Mouse (Mus musculus): ENCODE data around the gene Svep1. TPM values are rescaled to one million over a fixed set of nuclear protein-coding genes. Genes with fewer than 3 reads are reported as not detected.

Gene Svep1
- 1.6 and 3.2 TPM in 2 replicates for polyA plus RNA-seq (2014; fragmentation: Nextera tagmentation; extraction: Ambion mirVana)

DNA sequence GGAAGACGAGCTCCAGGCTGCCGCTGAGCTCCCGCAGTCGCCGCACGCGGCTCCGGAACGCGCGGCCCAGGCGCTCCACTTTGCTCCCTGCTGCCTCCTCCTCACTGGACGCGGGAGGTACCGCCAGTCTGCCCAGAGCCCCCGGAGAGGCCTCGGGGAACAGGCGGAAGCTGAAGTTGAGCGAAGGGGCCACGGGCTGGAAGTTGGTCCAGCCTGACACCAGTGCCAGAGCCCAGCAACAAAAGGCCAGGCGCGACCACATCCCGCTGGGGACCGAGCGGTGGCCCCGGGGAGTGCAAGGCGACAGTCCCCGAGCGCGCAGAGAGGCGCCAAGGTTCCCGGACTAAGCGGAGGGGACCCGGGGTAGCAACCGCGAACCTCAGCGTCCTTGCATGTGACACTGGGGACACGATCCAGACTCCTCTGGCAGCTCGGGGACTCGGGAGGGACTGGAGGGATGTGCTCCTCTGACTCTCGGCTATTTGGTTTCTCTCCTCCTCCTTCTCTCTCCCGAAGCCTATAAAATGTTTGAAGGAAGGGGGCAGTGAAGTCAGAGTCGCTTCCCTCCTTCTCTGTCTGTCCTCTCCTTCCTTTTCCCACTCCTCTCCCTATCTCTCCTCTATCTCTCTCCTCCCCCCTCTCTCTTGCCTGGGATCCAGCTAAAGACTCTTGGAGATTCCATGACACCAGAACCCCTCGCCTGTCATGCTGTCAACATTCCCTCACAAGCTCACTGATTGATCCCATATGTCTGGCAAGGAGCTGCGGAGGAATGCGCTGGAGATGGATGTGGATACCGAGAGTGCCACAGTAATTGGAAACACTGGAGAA, at the start of gene Svep1:
Gene Svep1, minus strand, starts transcription at position 745 of the 831 bp plus-strand sequence.
- under 1% methylated on average over 47 of the region's 47 CpGs for WGBS

DNA sequence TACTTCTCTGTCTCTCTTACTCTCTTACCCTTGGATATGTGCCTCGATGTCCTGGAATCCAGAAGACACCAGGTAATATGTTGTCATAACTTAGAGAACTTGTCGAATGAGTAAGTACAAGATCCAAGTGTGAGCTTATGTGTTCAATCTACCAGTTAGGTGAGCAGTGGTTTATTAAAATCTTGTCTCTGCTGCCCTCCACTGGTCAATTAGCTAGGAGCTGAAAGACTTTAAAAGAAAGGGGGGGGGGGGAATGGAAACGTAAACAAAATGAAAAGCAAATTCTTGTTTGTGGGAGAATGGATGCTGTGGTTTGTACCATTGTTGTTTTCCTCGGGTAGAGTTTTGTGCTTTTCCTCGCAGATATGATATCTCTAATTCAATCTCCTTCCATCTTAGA, 46.8 kb upstream of the Svep1 start:
- no peak for ATAC-seq (ENCODE audit: insufficient number of reproducible peaks, low FRiP score, low TSS enrichment, low read depth)
- Histone ChIP-seq H3K4me2 (ENCODE audit: low read depth, severe bottlenecking) (no peak overlapping the region), H3K27me3 (ENCODE audit: control insufficient read depth, insufficient read depth, low read length) (no peaks in the 10 kb centered on the region), H3K36me3 (ENCODE audit: control insufficient read depth, insufficient read depth, low read length) (no peaks in the 10 kb centered on the region), H3K4me3 (ENCODE audit: low read depth, low read length) (no peak overlapping the region), H3K4me1 (ENCODE audit: control insufficient read depth, insufficient read depth, low read length) (no peaks in the 10 kb centered on the region), H3K27ac (replicated peaks; ENCODE audit: low read depth, low read length) (no peak overlapping the region), H3K9ac (ENCODE audit: low read length) (no peak overlapping the region), H3K9me3 (ENCODE audit: control insufficient read depth, low read length) (no peaks in the 10 kb centered on the region)
- WGBS, result 39% methylated on average over 5 of the region's 5 CpGs
- DNase-seq (ENCODE audit: low spot score), result peak; percentile 63

More for the DNA sequence above, at the start of gene Svep1:
- H3K4me2 ChIP-seq (ENCODE audit: low read depth, severe bottlenecking), result peak within 1 kb of the TSS; percentile 85
- peak within 1 kb of the TSS; percentile 48; the same call in 1 of the 2 replicates for H3K27ac ChIP-seq (replicated peaks; ENCODE audit: low read depth, low read length)
- ATAC-seq (ENCODE audit: insufficient number of reproducible peaks, low FRiP score, low TSS enrichment, low read depth) (peak; percentile 42; the same call in 1 of the 2 replicates), DNase-seq (ENCODE audit: low spot score) (peak; percentile 73)
- H3K27me3 ChIP-seq (ENCODE audit: control insufficient read depth, insufficient read depth, low read length), result no peaks in the 10 kb centered on the region
- H3K4me3 ChIP-seq (ENCODE audit: low read depth, low read length), result peak within 1 kb of the TSS; percentile 44
- H3K9me3 ChIP-seq (ENCODE audit: control insufficient read depth, low read length), result no peaks in the 10 kb centered on the region
- H3K9ac ChIP-seq (ENCODE audit: low read length), result peak within 1 kb of the TSS; percentile 68
- no peaks in the 10 kb centered on the region for H3K36me3 ChIP-seq (ENCODE audit: control insufficient read depth, insufficient read depth, low read length)
- peaks cover 14% of the 10 kb centered on the region for H3K4me1 ChIP-seq (ENCODE audit: control insufficient read depth, insufficient read depth, low read length)

DNA sequence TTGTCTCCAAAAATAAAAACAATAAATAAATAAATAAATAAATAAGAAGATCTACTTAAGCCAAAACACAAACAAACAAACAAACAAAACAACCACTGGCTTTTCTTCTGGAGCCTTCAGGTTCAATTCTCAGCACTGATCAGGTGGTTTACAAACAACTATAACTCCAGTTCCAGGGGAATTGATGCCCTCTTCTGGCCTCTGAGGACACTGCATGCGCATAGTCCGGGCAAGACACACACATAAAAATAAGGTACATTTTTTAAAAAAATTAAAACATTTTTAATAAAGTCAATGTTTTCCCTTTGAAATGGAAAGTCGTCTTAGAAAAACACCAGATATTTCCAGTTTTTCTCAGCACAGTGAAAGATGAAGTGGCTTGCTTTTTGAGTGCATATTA, 45.7 kb upstream of the Svep1 start:
- ATAC-seq (ENCODE audit: insufficient number of reproducible peaks, low FRiP score, low TSS enrichment, low read depth), result no peak
- Histone ChIP-seq H3K36me3 (ENCODE audit: control insufficient read depth, insufficient read depth, low read length) (no peaks in the 10 kb centered on the region), H3K4me2 (ENCODE audit: low read depth, severe bottlenecking) (no peak overlapping the region), H3K9ac (ENCODE audit: low read length) (no peak overlapping the region), H3K9me3 (ENCODE audit: control insufficient read depth, low read length) (no peaks in the 10 kb centered on the region), H3K4me1 (ENCODE audit: control insufficient read depth, insufficient read depth, low read length) (no peaks in the 10 kb centered on the region), H3K27ac (replicated peaks; ENCODE audit: low read depth, low read length) (no peak overlapping the region), H3K4me3 (ENCODE audit: low read depth, low read length) (no peak overlapping the region), H3K27me3 (ENCODE audit: control insufficient read depth, insufficient read depth, low read length) (no peaks in the 10 kb centered on the region)
- 88% methylated on average over 3 of the region's 3 CpGs for WGBS
- no peak for DNase-seq (ENCODE audit: low spot score)

DNA sequence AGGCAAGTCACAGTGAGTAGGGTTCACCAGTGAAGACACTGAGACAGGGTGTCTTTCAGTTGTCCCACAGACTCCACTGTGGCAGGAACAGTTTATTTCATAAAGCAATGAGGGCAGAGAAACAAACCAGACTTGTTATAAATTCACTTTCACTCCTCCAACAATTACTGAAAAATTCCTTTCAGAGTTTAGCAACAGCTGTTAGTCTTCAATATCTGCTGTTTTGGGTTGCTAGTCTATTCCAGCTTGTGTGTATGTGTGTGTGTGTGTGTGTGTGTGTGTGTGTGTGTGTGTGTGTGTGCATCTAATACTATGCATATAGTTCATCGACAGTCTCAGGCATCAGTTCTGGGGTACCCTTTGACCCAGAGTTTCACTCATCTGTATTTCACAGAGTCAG, 38.9 kb upstream of the Svep1 start:
- ATAC-seq (ENCODE audit: insufficient number of reproducible peaks, low FRiP score, low TSS enrichment, low read depth), result no peak
- no peak overlapping the region for H3K4me2 ChIP-seq (ENCODE audit: low read depth, severe bottlenecking)
- no peaks in the 10 kb centered on the region for H3K27me3 ChIP-seq (ENCODE audit: control insufficient read depth, insufficient read depth, low read length)
- no peak overlapping the region for H3K4me3 ChIP-seq (ENCODE audit: low read depth, low read length)
- no peaks in the 10 kb centered on the region for H3K9me3 ChIP-seq (ENCODE audit: control insufficient read depth, low read length)
- DNase-seq (ENCODE audit: low spot score), result no peak
- WGBS, result 95% methylated on average over 1 of the region's 1 CpGs
- H3K36me3 ChIP-seq (ENCODE audit: control insufficient read depth, insufficient read depth, low read length), result no peaks in the 10 kb centered on the region
- H3K27ac ChIP-seq (replicated peaks; ENCODE audit: low read depth, low read length), result no peak overlapping the region
- H3K4me1 ChIP-seq (ENCODE audit: control insufficient read depth, insufficient read depth, low read length), result no peaks in the 10 kb centered on the region
- H3K9ac ChIP-seq (ENCODE audit: low read length), result no peak overlapping the region

DNA sequence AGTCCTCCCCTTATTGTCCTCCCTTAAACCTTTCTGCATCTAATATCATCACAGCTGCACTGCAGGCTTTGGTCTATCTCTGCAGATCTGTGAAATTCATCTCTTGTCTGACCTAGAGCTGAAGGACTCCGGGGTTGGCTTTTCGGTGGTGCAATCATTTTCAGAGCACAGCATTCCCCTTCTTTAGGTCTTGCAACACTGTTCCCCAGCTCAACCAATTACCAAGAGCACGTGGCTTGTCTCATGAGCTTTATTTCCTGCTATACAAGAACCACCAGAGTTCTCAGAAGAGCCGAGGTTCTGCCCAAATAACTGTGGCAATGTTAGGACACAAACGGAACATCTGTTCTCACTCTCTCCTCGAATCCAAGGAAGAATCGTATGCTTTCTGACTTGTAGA, 33.8 kb upstream of the Svep1 start:
- no peak overlapping the region for H3K9ac ChIP-seq (ENCODE audit: low read length)
- WGBS, result 81% methylated on average over 7 of the region's 7 CpGs
- H3K36me3 ChIP-seq (ENCODE audit: control insufficient read depth, insufficient read depth, low read length), result no peaks in the 10 kb centered on the region
- H3K4me3 ChIP-seq (ENCODE audit: low read depth, low read length), result no peak overlapping the region
- H3K27me3 ChIP-seq (ENCODE audit: control insufficient read depth, insufficient read depth, low read length), result no peaks in the 10 kb centered on the region
- no peak overlapping the region for H3K27ac ChIP-seq (replicated peaks; ENCODE audit: low read depth, low read length)
- ATAC-seq (ENCODE audit: insufficient number of reproducible peaks, low FRiP score, low TSS enrichment, low read depth) (no peak), DNase-seq (ENCODE audit: low spot score) (no peak)
- no peaks in the 10 kb centered on the region for H3K9me3 ChIP-seq (ENCODE audit: control insufficient read depth, low read length)
- H3K4me2 ChIP-seq (ENCODE audit: low read depth, severe bottlenecking), result no peak overlapping the region
- H3K4me1 ChIP-seq (ENCODE audit: control insufficient read depth, insufficient read depth, low read length), result no peaks in the 10 kb centered on the region

DNA sequence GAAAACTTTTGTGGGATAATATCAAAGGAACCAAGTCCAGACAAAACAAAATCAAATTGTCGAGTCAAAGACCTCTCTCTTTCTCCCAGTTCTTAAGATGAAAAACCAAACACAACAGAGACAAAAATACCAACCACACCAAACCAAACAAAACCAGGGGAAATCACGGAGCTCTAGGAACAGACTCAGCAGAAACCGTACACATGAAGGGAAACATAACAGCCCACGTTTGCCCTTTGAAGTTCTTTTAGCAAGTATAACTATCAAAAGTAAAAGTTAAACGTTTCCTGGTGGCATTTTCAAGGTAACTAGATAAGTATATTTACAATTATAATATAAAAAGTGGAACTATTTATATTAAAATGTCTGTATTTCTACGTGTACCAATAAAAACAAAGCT, 29.2 kb upstream of the Svep1 start:
- H3K27me3 ChIP-seq (ENCODE audit: control insufficient read depth, insufficient read depth, low read length), result no peaks in the 10 kb centered on the region
- ATAC-seq (ENCODE audit: insufficient number of reproducible peaks, low FRiP score, low TSS enrichment, low read depth), result no peak
- no peak overlapping the region for H3K4me2 ChIP-seq (ENCODE audit: low read depth, severe bottlenecking)
- H3K36me3 ChIP-seq (ENCODE audit: control insufficient read depth, insufficient read depth, low read length), result no peaks in the 10 kb centered on the region
- H3K4me1 ChIP-seq (ENCODE audit: control insufficient read depth, insufficient read depth, low read length), result no peaks in the 10 kb centered on the region
- 65% methylated on average over 6 of the region's 6 CpGs for WGBS
- H3K27ac ChIP-seq (replicated peaks; ENCODE audit: low read depth, low read length), result no peak overlapping the region
- no peak overlapping the region for H3K9ac ChIP-seq (ENCODE audit: low read length)
- H3K4me3 ChIP-seq (ENCODE audit: low read depth, low read length), result no peak overlapping the region
- no peak for DNase-seq (ENCODE audit: low spot score)
- no peaks in the 10 kb centered on the region for H3K9me3 ChIP-seq (ENCODE audit: control insufficient read depth, low read length)

DNA sequence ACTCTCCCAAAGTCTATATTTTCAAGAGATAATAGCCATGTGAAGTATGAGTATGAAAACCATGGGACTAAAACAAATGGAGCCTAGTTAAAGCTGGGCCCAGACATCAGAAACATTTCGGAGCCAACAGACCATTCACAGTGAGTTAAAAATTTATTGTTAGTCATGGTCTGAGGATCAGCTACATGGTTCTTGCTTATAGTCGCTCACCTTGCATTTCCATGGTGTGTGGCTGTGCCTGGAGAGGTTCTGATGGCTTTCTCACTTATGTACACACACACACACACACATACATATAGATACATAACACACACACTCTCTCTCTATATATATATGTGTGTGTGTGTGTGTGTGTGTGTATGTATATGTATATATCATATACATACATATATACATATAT, 16.8 kb upstream of the Svep1 start:
- WGBS, result 88% methylated on average over 2 of the region's 2 CpGs
- H3K4me2 ChIP-seq (ENCODE audit: low read depth, severe bottlenecking), result no peak overlapping the region

DNA sequence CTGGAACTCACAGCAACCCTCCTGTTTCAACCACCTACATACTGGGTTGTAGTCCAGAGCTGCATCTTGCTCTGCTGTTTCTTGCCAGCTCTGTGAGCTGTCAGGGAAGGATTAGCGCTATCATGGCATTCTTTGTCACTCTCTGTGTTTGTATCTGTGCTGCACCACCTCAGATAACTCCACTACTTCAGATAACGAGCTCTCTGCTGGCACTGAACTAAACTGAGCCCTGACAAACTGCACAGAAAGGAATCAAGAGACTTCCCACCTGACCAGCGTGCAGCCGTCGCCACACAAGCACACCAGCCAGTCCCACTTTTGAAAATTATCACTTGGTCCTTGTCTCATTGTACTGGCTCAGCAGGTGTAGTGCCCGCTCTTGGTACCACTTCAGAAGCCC, 4.7 kb upstream of the Svep1 start:
- Histone ChIP-seq H3K4me3 (ENCODE audit: low read depth, low read length) (no peak overlapping the region), H3K9me3 (ENCODE audit: control insufficient read depth, low read length) (no peaks in the 10 kb centered on the region), H3K36me3 (ENCODE audit: control insufficient read depth, insufficient read depth, low read length) (no peaks in the 10 kb centered on the region), H3K4me2 (ENCODE audit: low read depth, severe bottlenecking) (no peak overlapping the region), H3K27me3 (ENCODE audit: control insufficient read depth, insufficient read depth, low read length) (no peaks in the 10 kb centered on the region), H3K4me1 (ENCODE audit: control insufficient read depth, insufficient read depth, low read length) (peaks cover 10% of the 10 kb centered on the region), H3K27ac (replicated peaks; ENCODE audit: low read depth, low read length) (no peak overlapping the region), H3K9ac (ENCODE audit: low read length) (no peak overlapping the region)
- ATAC-seq (ENCODE audit: insufficient number of reproducible peaks, low FRiP score, low TSS enrichment, low read depth), result no peak
- DNase-seq (ENCODE audit: low spot score), result no peak
- 64% methylated on average over 6 of the region's 6 CpGs for WGBS

More for the DNA sequence above, 16.8 kb upstream of the Svep1 start:
- DNase-seq (ENCODE audit: low spot score) (no peak), ATAC-seq (ENCODE audit: insufficient number of reproducible peaks, low FRiP score, low TSS enrichment, low read depth) (no peak)
- Histone ChIP-seq H3K4me3 (ENCODE audit: low read depth, low read length) (no peak overlapping the region), H3K36me3 (ENCODE audit: control insufficient read depth, insufficient read depth, low read length) (no peaks in the 10 kb centered on the region), H3K27ac (replicated peaks; ENCODE audit: low read depth, low read length) (no peak overlapping the region), H3K4me1 (ENCODE audit: control insufficient read depth, insufficient read depth, low read length) (no peaks in the 10 kb centered on the region), H3K9me3 (ENCODE audit: control insufficient read depth, low read length) (no peaks in the 10 kb centered on the region), H3K27me3 (ENCODE audit: control insufficient read depth, insufficient read depth, low read length) (no peaks in the 10 kb centered on the region), H3K9ac (ENCODE audit: low read length) (no peak overlapping the region)
